Mouse (Mus musculus) small intestine, adult 2 months (tissue): ENCODE measurements around the gene Atmin. TPM values are rescaled to one million over a fixed set of nuclear protein-coding genes. Genes with fewer than 3 reads are reported as not detected.

ENCODE experiments used
- H3K27ac ChIP-seq: fragments of 200-500 bp; 2 replicates; pipeline ENCODE4 v1.5.1; 2012; ENCODE audit warnings: low read depth, low read length, control low read depth, inconsistent platforms; ENCODE audit not compliant: insufficient read depth
- H3K27me3 ChIP-seq: fragments of 200-500 bp; 2 replicates; pipeline ENCODE4 v1.6.1; 2012; ENCODE audit warnings: mild to moderate bottlenecking, moderate library complexity, low read length, inconsistent platforms; ENCODE audit not compliant: control insufficient read depth, insufficient read depth
- H3K36me3 ChIP-seq: fragments of 200-500 bp; 2 replicates; pipeline ENCODE4 v1.6.1; 2012; ENCODE audit warnings: mild to moderate bottlenecking, low read length, control low read depth, inconsistent platforms; ENCODE audit not compliant: control insufficient read depth, insufficient read depth
- H3K4me1 ChIP-seq: fragments of 200-500 bp; 2 replicates; pipeline ENCODE4 v1.6.1; 2012; ENCODE audit warnings: low read length, inconsistent platforms, mixed read lengths; ENCODE audit not compliant: control insufficient read depth, insufficient read depth, insufficient read length
- H3K4me3 ChIP-seq: fragments of 200-500 bp; 2 replicates; pipeline ENCODE4 v1.5.1; 2012; ENCODE audit warnings: low read depth, mild to moderate bottlenecking, control low read depth, inconsistent platforms, low read length, moderate library complexity
- CTCF ChIP-seq: fragments of 200-500 bp; IDR thresholded peaks from 2 replicates; pipeline ENCODE4 v1.5.1; 2012; ENCODE audit warnings: low read depth, mild to moderate bottlenecking, control low read depth, inconsistent platforms, low read length, moderate library complexity, mixed read lengths; ENCODE audit not compliant: insufficient replicate concordance, insufficient read length; ENCODE audit errors: extremely low read depth
- POLR2A ChIP-seq: fragments of 200-500 bp; IDR thresholded peaks from 2 replicates; pipeline ENCODE4 v1.6.1; 2012; ENCODE audit warnings: low read depth, mild to moderate bottlenecking, control low read depth, inconsistent platforms, low read length, moderate library complexity
- WGBS: fragments of 180-500 bp; shearing (Covaris S2); methylation state at CpG from one replicate; pipeline ENCODE4 v1.1.7; 2018; 5-methylcytosine and 5-hydroxymethylcytosine counted together
- polyA plus RNA-seq: library from polyadenylated mRNA; depleted of rRNA; stranded (reverse); fragments of >200 nt; gene quantifications from 2 replicates; pipeline ENCODE4 v1.2.3, GENCODE M21; 2012

Atmin gene
- polyA plus RNA-seq, 1 experiment: 10.4 TPM

DNA sequence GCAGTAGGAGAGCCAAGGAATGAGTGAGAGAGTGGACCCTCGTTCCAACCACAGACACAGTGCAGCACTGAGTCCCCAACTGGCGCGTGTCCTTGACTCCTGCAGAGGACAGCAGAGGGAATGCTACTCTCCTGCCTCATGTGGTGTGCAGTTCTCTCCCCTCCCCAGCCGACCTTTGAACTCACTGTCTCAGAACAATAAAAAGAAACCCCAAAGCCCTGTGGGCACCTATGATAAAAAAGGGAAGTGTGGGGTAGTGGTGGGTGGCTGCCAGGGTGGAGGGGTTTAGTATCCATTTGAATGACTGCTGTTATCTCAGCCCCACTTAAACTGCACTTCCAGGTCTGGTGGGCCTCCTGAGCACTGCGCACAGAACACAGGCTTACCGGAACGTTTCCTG is 4.4 kb downstream of the Atmin start:
- no peak for TF ChIP-seq CTCF
- TF ChIP-seq POLR2A: no peak
- Histone ChIP-seq H3K27ac (no peak overlapping the region), H3K4me3 (no peak overlapping the region), H3K27me3 (no peaks in the 10 kb centered on the region), H3K4me1 (peaks cover 22% of the 10 kb centered on the region), H3K36me3 (no peaks in the 10 kb centered on the region)
- WGBS: 57% methylated on average over 7 of the region's 7 CpGs

DNA sequence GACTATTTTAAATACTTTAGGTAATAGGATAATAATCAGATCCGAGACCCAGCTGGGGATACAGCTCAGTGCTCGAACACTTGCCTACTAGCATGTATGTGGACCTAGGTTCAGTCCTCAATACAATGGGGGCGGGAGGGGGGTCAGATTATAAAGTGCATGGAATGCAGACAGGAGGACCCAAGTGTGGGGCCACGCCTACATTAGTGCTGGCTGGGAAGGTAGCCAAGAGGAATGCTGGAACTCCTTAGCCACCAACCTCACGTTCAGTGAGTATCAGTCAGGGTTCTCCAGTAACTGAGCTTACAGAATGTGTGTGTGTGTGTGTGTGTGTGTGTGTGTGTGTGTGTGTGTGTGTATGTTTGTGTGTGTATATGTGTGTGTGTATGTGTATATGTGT is 8.2 kb downstream of the Atmin start:
- Histone ChIP-seq H3K4me3 (no peak overlapping the region), H3K27me3 (no peaks in the 10 kb centered on the region), H3K27ac (no peak overlapping the region), H3K36me3 (peaks cover 22% of the 10 kb centered on the region), H3K4me1 (peaks cover 15% of the 10 kb centered on the region)
- 19% methylated on average over 5 of the region's 5 CpGs for WGBS
- TF ChIP-seq POLR2A: no peak
- no peak; the same call in 1 of the 2 replicates for TF ChIP-seq CTCF

DNA sequence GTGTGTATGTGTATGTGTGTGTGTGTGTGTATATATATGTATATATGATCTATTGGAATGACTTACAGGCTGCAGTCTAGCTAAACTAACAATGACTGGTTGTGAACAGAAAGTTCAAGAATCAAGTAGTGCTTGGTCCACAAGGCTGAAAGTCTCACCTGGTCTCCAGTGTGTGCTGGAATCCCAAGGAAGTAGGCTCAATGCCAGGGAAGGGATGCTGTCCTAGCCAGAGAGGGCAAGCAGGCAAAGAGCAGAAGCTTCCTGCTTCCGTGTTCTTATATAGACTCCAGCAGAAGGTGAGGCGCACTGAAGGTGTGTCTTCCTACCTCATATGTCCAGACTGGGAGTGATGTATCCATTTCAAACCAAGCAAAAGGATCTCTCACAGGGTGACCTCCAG is 8.6 kb downstream of the Atmin start:
- WGBS: 36% methylated on average over 2 of the region's 2 CpGs
- no peak for TF ChIP-seq POLR2A
- H3K36me3 ChIP-seq: peaks cover 27% of the 10 kb centered on the region
- H3K4me1 ChIP-seq: peaks cover 15% of the 10 kb centered on the region
- H3K27ac ChIP-seq: 0 out of 2 replicates have a peak overlapping the region, but pooled peaks have one; percentile 4
- H3K27me3 ChIP-seq: no peaks in the 10 kb centered on the region
- no peak overlapping the region for H3K4me3 ChIP-seq

DNA sequence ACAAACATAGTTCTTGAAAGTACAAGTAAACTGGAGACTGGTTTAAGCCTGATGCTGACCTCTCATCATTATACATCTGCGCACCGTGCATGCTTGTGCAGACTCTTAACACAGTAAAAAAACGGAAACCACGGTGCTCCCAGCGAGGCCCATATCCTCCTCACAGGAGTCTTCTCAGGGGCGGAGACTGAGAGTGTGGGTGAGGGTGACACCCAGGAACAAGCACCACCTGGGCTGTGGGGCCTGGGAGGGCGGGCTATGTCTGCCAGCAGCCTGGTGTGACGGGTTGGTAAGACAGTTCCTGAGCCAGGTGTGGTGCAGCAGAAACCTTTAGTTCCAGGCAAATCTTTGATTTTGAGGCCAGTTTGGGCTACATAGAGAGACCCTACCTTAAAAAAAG is 9.2 kb downstream of the Atmin start:
- Histone ChIP-seq H3K4me1 (peaks cover 14% of the 10 kb centered on the region; the same call in 1 of the 2 replicates), H3K27me3 (no peaks in the 10 kb centered on the region), H3K4me3 (no peak overlapping the region), H3K27ac (0 out of 2 replicates have a peak overlapping the region, but pooled peaks have one; percentile 4), H3K36me3 (peaks cover 33% of the 10 kb centered on the region)
- 68% methylated on average over 8 of the region's 8 CpGs for WGBS
- TF ChIP-seq CTCF: no peak
- TF ChIP-seq POLR2A: no peak

DNA sequence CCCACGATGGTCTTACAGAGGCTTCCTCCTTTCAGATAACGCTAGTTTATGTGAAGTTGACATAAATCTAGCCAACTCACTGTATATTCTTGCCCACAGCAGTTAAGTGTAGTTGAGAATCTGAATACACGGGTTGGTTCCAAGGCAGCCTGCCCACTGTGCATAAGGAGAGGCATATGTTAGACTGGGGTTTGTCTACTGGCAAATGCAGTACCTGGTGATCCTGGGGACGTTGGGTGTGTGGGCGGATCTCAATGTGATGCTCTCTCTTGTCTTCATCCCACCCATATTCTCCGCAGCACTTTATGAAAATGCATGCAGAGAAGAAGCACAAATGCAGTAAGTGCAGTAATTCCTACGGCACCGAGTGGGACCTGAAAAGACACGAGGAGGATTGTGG is 11.2 kb downstream of the Atmin start:
- peaks cover 46% of the 10 kb centered on the region for H3K36me3 ChIP-seq
- 94% methylated on average over 9 of the region's 9 CpGs for WGBS

DNA sequence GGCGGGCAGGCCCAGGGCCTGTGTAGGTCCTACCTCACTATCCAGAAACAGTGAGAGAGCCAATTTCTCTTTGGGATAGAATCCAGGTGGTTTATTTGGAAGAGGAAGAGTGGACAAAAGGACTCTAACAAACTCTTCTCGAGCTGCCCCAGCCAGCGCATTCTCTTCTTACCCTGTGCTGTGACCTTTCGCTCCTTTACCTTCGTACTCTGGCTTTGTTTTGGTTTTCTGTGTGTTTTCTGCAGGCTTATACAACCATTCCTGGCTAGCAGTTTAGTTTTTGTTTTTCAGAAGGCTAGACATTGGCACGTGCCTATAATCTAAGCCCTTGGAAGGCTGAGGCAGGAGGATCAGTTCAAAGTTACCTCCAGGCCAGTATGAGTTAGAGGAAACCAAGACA is 26.3 kb downstream of the Atmin start:
- H3K4me1 ChIP-seq: no peaks in the 10 kb centered on the region
- no peaks in the 10 kb centered on the region for H3K36me3 ChIP-seq
- whole genome bisulfite sequencing: 84% methylated on average over 6 of the region's 6 CpGs
- H3K27ac ChIP-seq: no peak overlapping the region
- no peak overlapping the region for H3K4me3 ChIP-seq
- TF ChIP-seq POLR2A (no peak), CTCF (no peak)
- no peaks in the 10 kb centered on the region for H3K27me3 ChIP-seq

More for the DNA sequence above, 11.2 kb downstream of the Atmin start:
- no peak overlapping the region for H3K27ac ChIP-seq
- no peak for TF ChIP-seq POLR2A
- no peak for TF ChIP-seq CTCF
- H3K4me3 ChIP-seq: no peak overlapping the region
- H3K4me1 ChIP-seq: peaks cover 10% of the 10 kb centered on the region; the same call in 1 of the 2 replicates
- no peaks in the 10 kb centered on the region for H3K27me3 ChIP-seq

DNA sequence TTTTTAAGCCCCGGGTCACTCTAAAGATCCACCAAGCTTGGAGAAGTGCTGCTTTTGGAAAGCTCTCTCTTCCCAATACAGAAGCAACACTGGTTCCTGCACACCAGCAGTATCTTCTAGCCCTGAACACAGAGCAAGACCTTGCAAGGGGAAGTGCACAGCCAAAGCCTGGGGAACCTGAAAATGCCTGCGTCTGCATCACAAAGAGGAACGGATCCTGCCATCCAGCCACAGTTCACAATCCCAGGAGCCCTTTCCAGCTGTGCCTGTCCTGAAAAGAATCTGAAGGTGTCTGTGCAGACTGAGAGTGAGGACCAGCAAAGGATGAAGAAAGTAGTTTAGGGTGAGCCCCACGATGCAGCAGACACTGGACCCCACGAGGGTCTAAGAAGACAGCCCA is 31.9 kb downstream of the Atmin start:
- Histone ChIP-seq H3K4me3 (no peak overlapping the region), H3K36me3 (no peaks in the 10 kb centered on the region), H3K4me1 (peaks cover 2% of the 10 kb centered on the region; the same call in 1 of the 2 replicates), H3K27me3 (no peaks in the 10 kb centered on the region), H3K27ac (no peak overlapping the region)
- WGBS: 67% methylated on average over 5 of the region's 5 CpGs
- TF ChIP-seq CTCF (no peak), POLR2A (no peak)

DNA sequence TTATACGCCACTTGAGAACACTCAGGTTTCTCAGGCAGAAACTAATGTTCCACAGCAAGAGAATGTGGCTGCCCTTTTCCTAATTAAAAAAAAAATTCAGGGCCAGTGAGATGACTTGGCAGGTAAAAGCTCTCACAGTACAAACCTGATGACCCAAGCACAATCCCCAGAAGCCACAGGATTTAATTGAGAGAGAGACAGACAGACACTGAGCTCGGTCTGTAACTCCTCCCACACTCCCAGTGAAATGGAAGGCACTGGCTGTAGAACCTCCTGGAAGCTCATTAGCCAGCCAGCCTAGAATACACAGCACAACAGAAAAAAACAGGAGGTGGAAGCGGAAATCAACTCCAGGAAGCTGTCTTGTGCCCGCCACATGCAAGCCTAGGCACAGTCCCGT is 32.4 kb downstream of the Atmin start:
- TF ChIP-seq POLR2A (no peak), CTCF (no peak)
- Histone ChIP-seq H3K36me3 (no peaks in the 10 kb centered on the region), H3K27ac (no peak overlapping the region), H3K4me3 (no peak overlapping the region), H3K4me1 (peaks cover 2% of the 10 kb centered on the region; the same call in 1 of the 2 replicates), H3K27me3 (no peaks in the 10 kb centered on the region)
- WGBS: 58% methylated on average over 5 of the region's 5 CpGs
